In genomic region chr17:57031661-57032420, GRCm38 (mm10) we compare ENCODE assay signal across 7 mouse cellular contexts. TPM values are rescaled to one million over a fixed set of nuclear protein-coding genes. Genes with fewer than 3 reads are reported as not detected.
A peak's percentile ranks its signal among the peaks of the same experiment; 100 is the strongest.
DNase-seq lines count a peak whose midpoint lies in the region; ATAC-seq lines count a peak whose summit lies in the region.

No protein-coding gene starts in this region.

- H3K9ac ChIP-seq in intestine, embryonic 14.5 days (ENCODE audit: low read length): peak overlapping the region; percentile 47

- H3K36me3 ChIP-seq in intestine, embryonic 14.5 days (ENCODE audit: control insufficient read depth, insufficient read depth, low read length): peaks cover 23% of the 10 kb centered on the region

- intact Hi-C loops in left cerebral cortex, postnatal 14 days (cut with DNase I): no loop called here

- under 1% methylated on average over 38 of the region's 38 CpGs for WGBS in intestine, embryonic 14.5 days

- no peaks in the 10 kb centered on the region for H3K9me3 ChIP-seq in intestine, embryonic 14.5 days (ENCODE audit: control insufficient read depth, low read length)

- H3K4me1 ChIP-seq in intestine, embryonic 14.5 days (replicated peaks; ENCODE audit: control insufficient read depth, insufficient read depth, low read length): peaks cover 13% of the 10 kb centered on the region

- peak overlapping the region; percentile 83 for H3K27ac ChIP-seq in intestine, embryonic 14.5 days (ENCODE audit: low read depth)

- peak overlapping the region; percentile 65 for H3K4me2 ChIP-seq in intestine, embryonic 14.5 days (ENCODE audit: low read length)

- peak overlapping the region; percentile 79 for H3K4me3 ChIP-seq in intestine, embryonic 14.5 days (ENCODE audit: low read depth, low read length)

- DNase-seq in adrenal gland, adult 2 months: peak; percentile 99
- peak; percentile 100 for DNase-seq in embryo, embryonic 11 days
- peak; percentile 100 for DNase-seq in gastrocnemius, postnatal 25 days
- DNase-seq in intestine, embryonic 14.5 days (ENCODE audit: low spot score): peak; percentile 98
- DNase-seq in left cerebral cortex, postnatal 14 days (ENCODE audit: low spot score in 2 of 2): peak; percentile 99 to 100
- DNase-seq in mesoderm, embryonic 11.5 days (ENCODE audit: low read depth, low spot score): peak; percentile 100
- peak; percentile 100 for DNase-seq in right cerebral cortex, postnatal 36 days (ENCODE audit: low spot score in 2 of 2)

- H3K27me3 ChIP-seq in intestine, embryonic 14.5 days (replicated peaks; ENCODE audit: control insufficient read depth, insufficient read depth, low read length): no peaks in the 10 kb centered on the region

- ATAC-seq in intestine, embryonic 14.5 days (replicated peaks; ENCODE audit: low FRiP score, low TSS enrichment, low read depth): peak; percentile 99

RNA-seq across cellular contexts. Expression of gene Khsrp, which starts 0.5 kb away (rescaled TPM):
- 10 to 100 TPM; 76.9 to 88.8 TPM for total RNA-seq in adrenal gland, adult 2 months (2021)
- 145 and 160 TPM in 2 replicates for polyA plus RNA-seq in adrenal gland, adult 2 months (2012; rRNA removed)
- total RNA-seq in gastrocnemius, postnatal 25 days (2021): 10 to 100 TPM; 23.4 to 24.1 TPM
- 45.9 and 59.1 TPM in 2 replicates for polyA plus RNA-seq in intestine, embryonic 14.5 days (2014; fragmentation: Nextera tagmentation; extraction: Ambion mirVana)
- total RNA-seq in left cerebral cortex, postnatal 14 days (2021): 100 to 1,000 TPM; 116 to 117 TPM

RNA-seq across cellular contexts. Expression of gene Slc25a41, which starts 9.6 kb away (rescaled TPM):
- total RNA-seq in adrenal gland, adult 2 months (2021): not detected
- 0.18 TPM in 1 of 2 replicates, not detected in the other for polyA plus RNA-seq in adrenal gland, adult 2 months (2012; rRNA removed)
- not detected for total RNA-seq in gastrocnemius, postnatal 25 days (2021)
- polyA plus RNA-seq in intestine, embryonic 14.5 days (2014; fragmentation: Nextera tagmentation; extraction: Ambion mirVana): not detected in 2 replicates
- total RNA-seq in left cerebral cortex, postnatal 14 days (2021): not detected

RNA-seq across cellular contexts. Expression of gene Gm17949, which starts 20.6 kb away (rescaled TPM):
- total RNA-seq in adrenal gland, adult 2 months (2021): not detected
- polyA plus RNA-seq in adrenal gland, adult 2 months (2012; rRNA removed): not detected in 2 replicates
- total RNA-seq in gastrocnemius, postnatal 25 days (2021): not detected
- polyA plus RNA-seq in intestine, embryonic 14.5 days (2014; fragmentation: Nextera tagmentation; extraction: Ambion mirVana): 0.15 and 0.20 TPM in 2 replicates
- under 1 TPM in 1 of 2 experiments, not detected in 1; 0.30 TPM for total RNA-seq in left cerebral cortex, postnatal 14 days (2021)

RNA-seq across cellular contexts. Expression of gene Gtf2f1, which starts 20.8 kb away (rescaled TPM):
- 10 to 100 TPM; 55.8 to 57.3 TPM for total RNA-seq in adrenal gland, adult 2 months (2021)
- polyA plus RNA-seq in adrenal gland, adult 2 months (2012; rRNA removed): 23.8 and 28.5 TPM in 2 replicates
- 10 to 100 TPM; 16.1 to 18.7 TPM for total RNA-seq in gastrocnemius, postnatal 25 days (2021)
- polyA plus RNA-seq in intestine, embryonic 14.5 days (2014; fragmentation: Nextera tagmentation; extraction: Ambion mirVana): 60.5 and 64.2 TPM in 2 replicates
- total RNA-seq in left cerebral cortex, postnatal 14 days (2021): 10 to 100 TPM; 54.9 to 58.4 TPM

RNA-seq across cellular contexts. Expression of gene Crb3, which starts 27.1 kb away (rescaled TPM):
- total RNA-seq in adrenal gland, adult 2 months (2021): 1 to 10 TPM in 1 of 2 experiments, under 1 TPM in 1; 0.63 to 1.8 TPM
- polyA plus RNA-seq in adrenal gland, adult 2 months (2012; rRNA removed): 1.1 and 1.5 TPM in 2 replicates
- total RNA-seq in gastrocnemius, postnatal 25 days (2021): under 1 TPM; 0.77 to 0.99 TPM
- 60.3 and 75.4 TPM in 2 replicates for polyA plus RNA-seq in intestine, embryonic 14.5 days (2014; fragmentation: Nextera tagmentation; extraction: Ambion mirVana)
- total RNA-seq in left cerebral cortex, postnatal 14 days (2021): 1 to 10 TPM in 1 of 2 experiments, not detected in 1; 1.6 TPM

Comparison
In these comparisons a context has a peak if more than half of its experiments do, and no peak if none do; other contexts are left out.
1. Peak in every context shown above with its lines: DNase-seq, ATAC-seq, H3K4me3 ChIP-seq and H3K27ac ChIP-seq.